Mouse (Mus musculus) hindlimb bud, embryonic 11.5 days (tissue): ENCODE measurements around the gene Trnau1ap.
"Not testable (repeated sequence)": the region's sequence is repeated elsewhere in the genome, so short reads cannot be mapped to it uniquely, and the experiment has no call there.

Source experiments
- DNase-seq: peaks from one replicate; pipeline ENCODE4 v3.0.0-alpha.2; 2012; ENCODE audit warnings: low read depth, low spot score; ENCODE audit errors: extremely low spot score

Trnau1ap gene

DNA sequence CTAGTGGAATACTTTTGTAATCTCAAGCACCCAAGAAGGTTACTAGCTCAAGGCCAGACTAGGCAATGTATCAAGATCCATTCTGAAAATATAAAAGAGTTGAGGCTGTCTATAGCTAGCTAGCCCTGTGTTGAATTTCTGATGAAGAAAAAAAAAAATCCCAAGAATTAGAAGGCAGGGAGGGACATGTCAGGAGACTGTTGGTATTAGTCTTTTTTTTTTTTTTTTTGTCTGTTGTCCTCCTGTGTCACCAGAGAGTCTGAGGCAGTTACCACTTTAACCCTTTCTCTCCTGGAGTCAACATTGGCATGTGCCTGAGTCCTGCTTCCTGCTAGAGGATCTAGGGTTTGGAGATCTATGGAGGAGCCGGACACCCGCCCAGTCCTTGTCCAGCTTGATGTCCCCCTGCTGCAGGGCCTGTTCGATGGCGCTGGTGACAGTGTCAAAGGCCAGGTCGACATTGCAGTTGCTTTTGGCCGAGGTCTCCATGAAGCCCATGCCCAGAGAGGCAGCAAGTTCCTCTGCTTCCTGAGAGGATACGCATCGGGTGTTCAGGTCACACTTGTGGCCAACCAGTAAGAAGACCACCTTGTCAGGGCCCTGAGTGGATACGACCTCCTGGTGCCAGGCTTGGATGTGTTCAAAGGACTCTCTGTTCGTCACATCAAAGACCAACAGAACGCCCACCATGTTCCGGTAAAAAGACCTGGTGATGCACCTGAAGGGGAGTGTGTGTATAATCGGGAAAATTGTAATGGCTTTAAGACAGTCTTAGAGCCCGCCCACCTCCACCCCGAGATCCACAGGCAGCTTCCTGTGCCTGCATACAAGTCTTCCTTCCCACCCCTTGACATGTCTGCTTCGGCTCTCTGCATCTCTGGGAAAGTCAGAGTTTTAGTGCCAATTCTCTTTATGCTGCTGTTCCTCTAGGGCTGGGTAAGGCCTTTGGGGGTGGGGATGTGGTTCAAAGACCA lies 27.1 kb downstream of the Trnau1ap start:
- DNase-seq = no peak

DNA sequence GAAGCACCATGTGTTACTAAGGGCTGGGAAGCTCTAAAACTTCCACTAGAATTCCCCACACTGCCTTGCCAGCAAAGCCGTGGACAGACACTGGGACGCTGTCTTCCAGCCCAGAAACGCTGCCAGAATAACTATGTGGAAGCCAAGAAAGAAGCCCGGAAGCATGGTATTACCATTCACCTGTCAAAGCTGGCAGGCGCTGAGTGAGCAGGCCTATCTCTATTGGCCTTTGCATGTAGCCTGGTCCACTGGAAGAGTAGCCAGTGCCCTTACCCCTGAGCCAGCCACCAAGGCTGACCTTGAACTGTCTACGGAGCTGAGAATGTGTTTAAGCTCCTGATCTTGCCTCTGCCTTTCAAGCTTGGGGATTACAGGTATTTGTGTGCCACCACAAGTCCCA lies 27.9 kb downstream of the Trnau1ap start:
- no peak for DNase-seq

DNA sequence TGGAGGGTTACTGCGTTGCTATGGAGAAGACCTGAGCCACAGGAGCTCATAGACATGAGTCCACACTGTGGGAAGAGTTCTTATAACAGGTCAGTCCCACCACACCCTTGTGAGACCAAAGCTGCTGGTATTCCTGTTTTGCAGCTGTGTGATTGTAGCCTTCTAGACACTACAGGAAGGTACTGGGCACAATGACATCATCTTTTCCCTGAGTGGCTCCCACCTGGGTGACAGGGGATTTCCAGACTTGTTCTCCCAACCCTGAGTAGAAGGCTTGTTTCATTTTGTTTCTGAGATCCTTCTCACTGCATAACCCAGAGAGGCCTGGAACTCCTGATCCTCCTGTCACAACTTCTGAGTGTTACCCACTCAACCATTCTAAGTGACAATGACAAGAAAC lies 29.5 kb downstream of the Trnau1ap start:
- no peak for DNase-seq

DNA sequence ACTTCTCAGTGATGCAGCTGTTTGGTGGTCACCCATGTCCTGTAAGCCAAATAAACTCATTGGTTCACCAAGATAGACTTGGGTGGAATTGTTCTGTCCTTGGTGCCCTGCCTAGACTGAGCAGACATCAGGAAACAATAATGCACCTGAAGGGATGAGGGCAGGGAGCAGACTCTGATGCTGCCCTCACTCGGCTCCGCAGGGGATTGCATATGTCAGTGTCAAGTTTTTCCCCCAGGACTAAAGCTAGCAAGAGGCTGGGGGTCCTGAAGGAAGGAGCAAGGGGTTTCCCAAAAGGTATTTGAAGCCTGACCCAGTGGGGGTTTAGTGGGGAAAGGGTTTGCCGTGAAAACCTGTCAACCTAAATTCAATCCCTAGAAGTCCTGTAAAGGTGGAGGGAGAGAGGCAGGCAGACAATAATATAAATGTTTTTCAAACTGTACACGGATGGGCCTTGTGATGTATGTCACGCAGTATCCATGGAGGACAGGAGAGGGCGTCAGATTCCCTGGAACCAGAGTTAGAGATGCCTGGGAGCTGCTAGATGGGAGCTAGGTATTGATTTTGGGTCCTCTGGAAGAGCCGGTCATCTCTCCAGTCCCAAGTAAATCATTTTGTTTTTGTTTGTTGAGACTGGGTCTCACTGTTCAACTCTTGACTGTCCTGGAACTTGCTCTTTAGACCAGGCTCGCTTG lies 33.5 kb downstream of the Trnau1ap start:
- DNase-seq = no peak

DNA sequence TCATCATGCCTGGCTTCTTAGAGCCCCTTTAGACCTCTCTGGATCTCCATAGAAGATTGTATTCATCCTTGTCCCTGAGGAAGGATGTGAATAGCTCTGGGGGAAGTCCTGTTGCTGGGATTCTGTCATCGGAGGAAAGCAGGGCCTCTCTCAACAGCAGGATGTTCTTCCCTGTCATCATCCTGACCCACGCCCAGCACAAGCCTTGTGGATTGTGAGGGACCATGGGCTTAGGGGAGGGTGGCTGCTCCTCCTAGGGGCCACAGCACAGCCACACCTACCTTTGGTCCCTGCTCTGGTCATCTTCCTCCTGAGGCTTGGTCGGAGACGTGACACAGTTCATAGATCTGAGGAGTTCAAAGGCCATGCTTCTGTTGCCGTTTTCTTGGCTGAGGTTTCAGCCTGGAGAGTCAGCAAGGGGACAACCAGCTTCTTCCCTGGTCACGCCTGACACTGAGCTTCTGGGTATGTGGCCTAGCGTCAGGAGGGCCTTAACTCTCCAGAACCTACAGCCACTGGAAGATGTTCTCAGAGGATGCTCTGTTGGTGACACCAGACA lies 35.6 kb downstream of the Trnau1ap start:
- DNase-seq = no peak

DNA sequence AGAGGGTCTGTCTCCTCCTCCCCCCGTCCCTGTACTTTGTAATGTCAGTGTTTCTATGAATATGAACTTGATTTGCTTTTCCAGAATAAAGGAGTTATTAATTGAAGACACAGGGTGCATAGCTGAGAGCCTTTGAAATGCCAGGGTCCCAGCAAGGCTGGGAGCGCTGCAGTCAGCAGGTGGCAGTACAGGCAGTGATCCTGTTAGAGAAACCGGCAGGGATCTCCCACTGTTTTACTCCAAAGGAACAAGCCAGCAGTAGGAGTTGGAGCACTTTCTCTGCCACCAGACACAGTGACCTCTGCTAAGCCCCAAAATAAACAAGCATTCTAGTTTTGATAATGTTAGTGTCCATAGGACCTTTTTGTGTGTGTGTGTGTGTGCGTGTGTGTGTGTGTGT lies 36.4 kb downstream of the Trnau1ap start:
- no peak for DNase-seq

DNA sequence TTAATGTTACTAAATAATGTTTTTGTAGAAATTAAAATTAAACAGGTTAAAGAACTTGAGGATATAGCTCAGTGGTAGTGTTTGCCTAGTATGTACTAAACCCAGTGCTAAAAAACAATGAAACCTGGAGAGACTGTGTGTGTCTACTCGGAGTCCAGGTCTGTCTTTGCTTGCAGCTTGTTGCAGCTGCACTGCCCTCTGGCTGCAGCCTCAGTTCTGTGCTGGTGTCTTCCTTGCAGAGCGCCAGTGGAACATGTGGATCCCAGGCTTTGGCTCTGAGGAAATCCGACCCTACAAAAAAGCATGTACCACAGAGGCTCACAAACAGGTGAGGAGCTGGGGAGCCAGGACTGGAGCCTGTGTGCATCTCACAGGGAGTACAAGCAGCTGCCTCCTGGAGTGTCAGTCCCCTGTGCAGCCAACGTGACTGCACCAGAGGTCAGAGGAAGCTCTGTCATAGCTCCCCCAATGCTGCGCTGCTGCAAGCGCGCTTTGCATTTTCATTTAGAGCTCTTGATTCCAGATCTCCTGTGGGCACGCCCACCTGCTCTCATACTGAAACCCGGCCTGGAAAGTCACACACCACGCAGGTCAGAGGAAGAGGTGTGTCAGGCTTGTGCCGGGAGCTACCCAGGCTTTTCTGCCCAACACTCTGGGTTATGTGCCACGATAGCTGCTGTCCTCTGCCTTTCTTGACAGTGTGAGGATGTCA lies 37.6 kb downstream of the Trnau1ap start:
- no peak for DNase-seq

DNA sequence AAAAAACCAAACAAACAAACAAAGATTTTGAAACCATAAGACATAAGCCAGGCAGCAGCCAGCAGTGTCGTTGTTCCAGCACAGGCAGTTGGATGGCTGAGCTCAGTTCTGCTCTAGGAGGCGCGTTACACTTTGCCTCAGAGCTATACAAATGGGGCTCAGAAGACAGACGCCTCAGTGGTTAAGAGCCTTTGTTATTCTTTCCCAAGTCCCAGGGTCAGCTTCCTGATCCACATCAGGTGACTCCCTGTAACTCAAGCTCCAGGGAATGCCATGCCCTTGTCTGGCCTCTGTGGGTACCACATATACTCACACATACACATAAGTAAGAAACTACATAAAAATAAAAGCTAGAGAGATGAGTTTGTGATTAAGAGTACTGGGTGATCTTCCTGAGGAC lies 38.3 kb downstream of the Trnau1ap start:
- DNase-seq = no peak

DNA sequence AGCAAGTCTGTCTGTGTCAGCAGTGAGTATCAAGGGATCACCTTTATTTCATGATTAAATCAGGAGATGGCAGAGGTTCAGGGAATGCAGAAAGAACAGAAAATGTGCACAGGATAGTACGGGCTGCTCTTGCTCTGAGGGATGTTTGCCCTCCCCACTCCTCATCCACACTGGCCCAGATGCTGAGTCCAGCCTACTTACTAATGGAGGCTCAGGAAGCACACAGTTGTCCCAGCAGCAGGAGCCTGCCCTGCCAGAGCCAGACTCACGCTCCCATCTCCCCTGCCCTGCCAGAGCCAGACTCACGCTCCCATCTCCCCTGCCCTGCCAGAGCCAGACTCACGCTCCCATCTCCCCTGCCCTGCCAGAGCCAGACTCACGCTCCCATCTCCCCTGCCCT lies 40.5 kb downstream of the Trnau1ap start:
- DNase-seq = not testable (repeated sequence)

DNA sequence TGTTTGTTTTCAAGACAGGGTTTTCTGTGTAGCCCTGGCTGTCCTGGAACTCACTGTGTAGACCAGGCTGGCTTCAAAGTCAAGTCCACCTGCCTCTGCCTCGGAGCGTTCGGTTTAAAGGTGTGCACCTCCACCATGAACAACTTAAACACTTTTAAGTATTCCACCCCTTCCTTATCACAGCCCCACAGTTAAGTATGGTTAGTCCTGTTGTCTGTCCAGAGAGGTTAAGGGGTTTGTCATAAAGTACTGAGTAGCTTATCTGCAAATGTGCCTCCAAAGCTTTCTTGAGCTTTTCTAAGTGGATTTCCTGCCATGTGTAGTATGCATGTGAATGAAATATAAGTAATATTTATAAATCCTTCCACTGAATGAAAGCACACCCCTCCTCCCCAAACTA lies 53.4 kb downstream of the Trnau1ap start:
- no peak for DNase-seq

DNA sequence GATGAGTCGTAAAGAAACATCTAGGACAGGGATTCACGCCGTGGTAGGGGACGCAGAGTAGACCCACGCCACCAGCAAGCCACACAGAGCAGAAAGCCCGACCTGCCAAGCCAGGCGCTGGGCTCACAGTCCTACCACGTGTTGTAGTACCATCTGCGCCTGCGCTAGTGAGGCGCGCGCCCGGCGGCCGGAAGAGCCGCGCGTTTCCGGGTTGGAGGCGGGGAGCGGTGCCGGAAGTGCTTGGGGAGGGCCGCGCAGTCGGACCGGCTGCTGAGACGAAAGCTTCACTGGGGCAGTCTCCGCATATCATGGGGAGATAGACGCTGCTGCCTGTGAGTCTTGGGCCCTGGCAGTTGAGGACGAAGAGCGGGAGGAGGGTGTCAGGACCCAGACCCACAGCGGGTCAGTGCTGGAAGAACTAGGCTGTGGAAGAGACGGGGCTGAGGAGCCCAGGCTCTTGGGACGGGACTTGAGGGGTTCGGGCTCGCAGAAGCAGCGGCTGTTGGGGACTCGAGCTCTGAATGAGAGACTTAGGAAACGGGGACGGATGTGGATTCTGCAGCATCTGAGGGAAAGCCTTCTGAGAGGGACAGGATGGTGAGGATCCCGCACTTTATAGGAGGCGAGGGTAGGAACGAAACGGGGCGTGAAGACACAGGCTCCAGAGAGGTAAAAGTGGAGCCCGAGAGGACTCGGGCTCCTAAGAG lies 55.0 kb downstream of the Trnau1ap start, which contains the start of gene Taf12:
TSS of gene Taf12 (plus strand) at position 220 of the 707 bp plus-strand sequence.
- peak; percentile 73 for DNase-seq

DNA sequence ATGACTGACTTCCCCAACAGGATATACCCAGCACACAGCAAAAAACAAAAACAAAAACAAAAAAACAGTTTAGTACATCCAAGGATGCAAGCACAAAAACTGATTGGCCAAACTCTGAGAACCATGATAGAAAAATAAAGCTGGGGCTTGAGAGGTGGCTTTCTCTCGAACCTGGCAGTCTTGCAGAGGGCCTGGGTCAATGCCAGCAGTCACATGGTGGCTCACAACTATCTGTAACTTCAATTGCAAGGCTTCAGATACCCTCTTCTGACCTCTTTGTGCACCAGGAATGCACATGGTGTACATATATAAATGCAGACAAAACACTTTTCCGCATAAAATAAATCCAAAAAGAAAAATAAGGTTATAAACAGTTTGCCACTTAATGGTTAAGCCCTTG lies 56.2 kb downstream of the Trnau1ap start:
- DNase-seq = no peak

DNA sequence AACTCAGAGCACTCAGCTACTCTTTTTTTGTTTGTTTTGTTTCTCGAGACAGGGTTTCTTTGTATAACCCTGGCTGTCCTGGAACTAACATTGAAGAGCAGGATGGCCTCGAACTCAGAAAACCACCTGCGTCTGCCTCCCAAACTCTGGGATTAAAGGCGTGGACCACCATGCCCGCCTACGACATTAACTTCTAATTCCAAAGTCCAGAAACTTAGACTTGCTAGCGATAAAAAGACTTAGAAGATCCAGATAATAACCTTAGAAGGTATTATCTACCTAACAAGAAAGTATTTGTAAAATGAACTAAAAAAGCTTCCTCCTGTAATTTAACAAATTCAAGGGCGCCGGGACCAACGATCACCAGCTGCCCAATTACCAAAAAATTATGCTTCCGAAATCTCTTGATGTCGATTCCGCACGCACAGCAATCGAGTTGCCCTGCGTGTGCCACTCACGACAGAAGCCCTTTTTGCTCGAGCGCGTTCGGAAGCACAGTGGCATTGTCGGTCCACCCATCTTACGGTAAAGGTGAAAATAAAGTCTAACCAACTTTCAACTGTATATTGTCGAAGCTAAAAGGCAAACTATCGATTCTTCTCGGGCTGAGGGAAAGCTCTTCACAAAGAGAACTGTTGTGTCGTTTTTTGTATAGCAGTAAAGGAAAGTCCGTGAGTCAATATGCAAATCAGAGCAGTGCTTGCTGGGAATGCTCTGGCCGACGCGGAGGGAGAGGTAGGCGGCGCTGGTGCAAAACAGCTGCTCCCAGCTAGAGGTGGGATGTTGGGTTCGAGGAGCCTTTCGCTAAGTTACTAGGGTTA lies 59.4 kb downstream of the Trnau1ap start:
- DNase-seq = peak; percentile 94

DNA sequence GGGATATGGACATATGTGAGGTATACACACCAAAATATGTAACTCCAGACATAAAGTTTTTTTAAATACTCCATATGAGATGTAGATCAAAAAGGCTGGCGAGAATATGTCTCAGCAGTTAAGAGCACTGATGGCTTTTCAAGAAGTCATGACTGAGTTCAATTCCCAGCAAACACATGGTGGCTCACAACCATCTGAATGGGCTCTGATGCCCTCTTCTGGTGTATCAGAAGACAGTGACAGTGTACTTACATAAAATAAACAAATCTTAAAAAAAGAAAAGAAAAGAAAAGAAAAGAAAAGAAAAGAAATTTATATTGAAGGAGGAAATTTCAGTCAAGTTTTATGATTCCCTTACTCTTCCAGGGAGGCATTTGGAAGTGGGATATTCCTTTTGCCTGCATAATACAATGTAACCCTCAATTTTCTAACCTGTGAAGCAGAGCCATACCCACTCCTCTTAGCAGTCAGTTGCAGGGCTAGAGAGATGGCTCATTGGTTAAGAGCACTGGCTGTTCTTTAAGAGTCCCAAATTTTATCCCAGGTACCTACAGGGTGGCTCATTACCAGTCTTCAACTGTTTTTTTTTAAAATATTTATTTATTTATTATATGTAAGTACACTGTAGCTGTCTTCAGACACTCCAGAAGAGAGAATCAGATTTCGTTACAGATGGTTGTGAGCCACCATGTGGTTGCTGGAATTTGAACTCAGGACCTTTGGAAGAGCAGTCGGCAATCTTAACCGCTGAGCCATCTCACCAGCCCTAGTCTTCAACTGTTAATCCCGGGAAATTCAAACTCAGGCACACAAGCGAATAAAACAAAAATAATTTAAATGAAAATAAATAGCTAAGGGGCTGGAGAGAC lies 60.2 kb downstream of the Trnau1ap start:
- DNase-seq = no peak

DNA sequence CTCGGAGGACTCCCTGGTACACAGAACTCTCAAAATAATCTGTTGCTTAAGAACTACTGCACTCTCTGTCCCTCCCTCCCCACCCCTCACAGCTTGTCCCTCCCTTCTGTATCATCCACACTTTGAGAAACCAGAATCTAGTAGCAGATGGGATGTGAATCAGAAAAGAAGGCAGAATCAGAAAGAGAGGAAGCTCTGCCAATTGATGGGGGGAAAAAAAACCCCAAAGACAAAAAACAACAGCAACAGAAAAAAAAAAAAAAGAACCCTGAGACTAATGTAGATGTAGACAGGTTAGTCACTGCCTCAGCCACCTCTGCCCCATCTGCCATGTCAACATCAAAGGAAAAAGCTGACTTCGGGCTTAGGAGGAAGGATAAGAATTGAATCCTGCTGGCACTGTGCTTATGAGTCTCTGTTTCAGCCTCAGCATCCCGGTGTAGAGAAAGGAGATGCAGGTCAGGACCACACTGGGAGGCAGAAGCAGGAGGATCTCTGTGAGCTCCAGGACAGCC lies 62.4 kb downstream of the Trnau1ap start:
- DNase-seq = no peak

DNA sequence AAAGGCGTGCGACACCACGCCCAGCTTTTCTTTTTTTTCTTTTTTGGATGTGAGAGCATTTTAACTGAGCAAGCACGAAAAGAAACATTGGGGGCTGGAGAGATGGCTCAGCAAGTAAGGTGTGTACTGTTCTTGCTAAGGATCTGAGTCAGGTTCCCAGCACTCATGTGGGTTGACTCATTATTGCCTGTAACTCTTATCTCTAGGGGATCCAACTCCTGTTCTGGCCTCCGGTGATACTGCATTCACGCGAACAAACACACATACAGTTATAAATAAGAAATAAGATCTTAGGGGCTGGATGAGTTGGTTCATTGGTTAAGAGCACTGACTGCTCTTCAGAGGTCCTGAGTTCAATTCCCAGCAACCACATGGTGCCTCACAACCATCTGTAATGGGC lies 66.0 kb downstream of the Trnau1ap start:
- no peak for DNase-seq

DNA sequence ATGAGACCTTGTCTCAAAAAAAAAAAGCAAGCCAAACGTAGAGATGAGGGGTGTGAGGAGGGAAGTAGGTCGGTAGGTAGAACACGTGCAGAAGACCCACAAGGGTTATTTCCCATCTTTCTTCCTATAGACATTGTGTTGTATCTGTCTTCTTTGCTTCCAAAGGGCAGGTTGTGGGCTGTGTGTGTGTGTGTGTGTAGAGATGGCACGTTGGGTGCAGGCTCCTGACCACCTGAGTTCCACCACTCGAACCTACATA lies 67.1 kb downstream of the Trnau1ap start:
- no peak for DNase-seq
